Mouse (Mus musculus): ENCODE measurements around the gene Icosl. TPM values are rescaled to one million over a fixed set of nuclear protein-coding genes. Genes with fewer than 3 reads are reported as not detected.

The Icosl gene
- polyA plus RNA-seq, 1 experiment from 2014 or later = 0.94 TPM

- Histone ChIP-seq H3K9me3 (ENCODE audit: control insufficient read depth, low read length) (no peaks in the 10 kb centered on the region), H3K4me1 (ENCODE audit: control insufficient read depth, insufficient read depth, low read depth, low read length) (no peaks in the 10 kb centered on the region), H3K4me2 (ENCODE audit: low read length) (no peak overlapping the region), H3K27me3 (replicated peaks; ENCODE audit: control insufficient read depth, insufficient read depth, low read length) (no peaks in the 10 kb centered on the region), H3K27ac (ENCODE audit: low read depth, low read length) (no peak overlapping the region), H3K36me3 (ENCODE audit: control insufficient read depth, insufficient read depth, low read length) (no peaks in the 10 kb centered on the region), H3K4me3 (ENCODE audit: low read length) (no peak overlapping the region), H3K9ac (ENCODE audit: low read depth, low read length) (no peak overlapping the region)
- no peak for ATAC-seq
- 96% methylated on average over 6 of the region's 6 CpGs for WGBS
Measured at GRCm38 (mm10) chr10:78085711-78086110, 16.6 kb downstream of the Icosl start.

- Histone ChIP-seq H3K4me3 (ENCODE audit: low read length) (no peak overlapping the region), H3K9me3 (ENCODE audit: control insufficient read depth, low read length) (no peaks in the 10 kb centered on the region), H3K27me3 (replicated peaks; ENCODE audit: control insufficient read depth, insufficient read depth, low read length) (no peaks in the 10 kb centered on the region), H3K9ac (ENCODE audit: low read depth, low read length) (no peak overlapping the region), H3K4me2 (ENCODE audit: low read length) (no peak overlapping the region), H3K27ac (ENCODE audit: low read depth, low read length) (no peak overlapping the region), H3K36me3 (ENCODE audit: control insufficient read depth, insufficient read depth, low read length) (no peaks in the 10 kb centered on the region), H3K4me1 (ENCODE audit: control insufficient read depth, insufficient read depth, low read depth, low read length) (no peaks in the 10 kb centered on the region)
- WGBS = 82% methylated on average over 10 of the region's 10 CpGs
- ATAC-seq = no peak
Measured at GRCm38 (mm10) chr10:78086444-78087061, 17.5 kb downstream of the Icosl start.

DNA sequence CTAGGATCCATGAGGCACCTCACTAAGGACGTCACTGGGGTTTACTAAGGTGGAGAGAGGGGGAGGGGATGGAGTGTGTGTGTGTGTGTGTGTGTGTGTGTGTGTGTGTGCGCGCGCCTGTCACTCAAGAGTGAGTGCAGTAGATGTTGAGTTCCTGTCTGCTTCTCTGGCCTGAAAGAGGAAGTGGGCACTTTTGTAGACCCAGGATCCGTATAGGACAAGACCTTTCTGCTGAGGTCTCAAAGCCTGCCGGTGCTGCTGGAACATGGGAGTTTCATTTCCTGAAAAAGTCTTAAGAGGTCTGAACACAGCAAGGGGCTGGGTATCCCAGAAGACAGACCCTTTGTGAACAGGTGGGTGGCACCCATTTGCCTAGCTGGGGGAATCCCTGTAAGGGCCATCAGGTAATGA lies 18.0 kb downstream of the Icosl start:
- Histone ChIP-seq H3K4me3 (ENCODE audit: low read length) (no peak overlapping the region), H3K9ac (ENCODE audit: low read depth, low read length) (no peak overlapping the region), H3K4me2 (ENCODE audit: low read length) (no peak overlapping the region), H3K27ac (ENCODE audit: low read depth, low read length) (no peak overlapping the region), H3K9me3 (ENCODE audit: control insufficient read depth, low read length) (no peaks in the 10 kb centered on the region), H3K36me3 (ENCODE audit: control insufficient read depth, insufficient read depth, low read length) (no peaks in the 10 kb centered on the region), H3K27me3 (replicated peaks; ENCODE audit: control insufficient read depth, insufficient read depth, low read length) (no peaks in the 10 kb centered on the region), H3K4me1 (ENCODE audit: control insufficient read depth, insufficient read depth, low read depth, low read length) (no peaks in the 10 kb centered on the region)
- 82% methylated on average over 6 of the region's 6 CpGs for WGBS
- ATAC-seq = no peak

DNA sequence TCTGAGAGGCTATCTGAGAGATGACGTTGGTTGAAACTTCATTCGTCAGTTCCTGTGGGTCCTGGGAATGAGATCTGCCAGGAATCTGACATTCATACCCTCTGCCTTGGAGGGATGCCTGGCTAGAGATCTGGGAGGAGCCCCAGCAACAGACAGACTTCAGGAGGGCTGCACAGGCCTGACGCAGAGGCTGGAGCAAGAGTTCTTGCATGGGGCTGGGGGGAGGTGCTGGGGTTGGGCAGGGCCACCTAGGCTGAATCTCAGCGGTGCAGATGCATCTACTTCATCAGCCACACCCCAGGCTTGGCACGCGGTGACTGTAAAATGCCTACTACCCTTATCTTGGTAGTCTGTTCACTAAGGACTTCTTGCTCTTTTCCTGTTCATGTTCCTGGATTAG lies 21.1 kb downstream of the Icosl start:
- no peak overlapping the region for H3K27ac ChIP-seq (ENCODE audit: low read depth, low read length)
- no peak for ATAC-seq
- WGBS = 60% methylated on average over 6 of the region's 6 CpGs

DNA sequence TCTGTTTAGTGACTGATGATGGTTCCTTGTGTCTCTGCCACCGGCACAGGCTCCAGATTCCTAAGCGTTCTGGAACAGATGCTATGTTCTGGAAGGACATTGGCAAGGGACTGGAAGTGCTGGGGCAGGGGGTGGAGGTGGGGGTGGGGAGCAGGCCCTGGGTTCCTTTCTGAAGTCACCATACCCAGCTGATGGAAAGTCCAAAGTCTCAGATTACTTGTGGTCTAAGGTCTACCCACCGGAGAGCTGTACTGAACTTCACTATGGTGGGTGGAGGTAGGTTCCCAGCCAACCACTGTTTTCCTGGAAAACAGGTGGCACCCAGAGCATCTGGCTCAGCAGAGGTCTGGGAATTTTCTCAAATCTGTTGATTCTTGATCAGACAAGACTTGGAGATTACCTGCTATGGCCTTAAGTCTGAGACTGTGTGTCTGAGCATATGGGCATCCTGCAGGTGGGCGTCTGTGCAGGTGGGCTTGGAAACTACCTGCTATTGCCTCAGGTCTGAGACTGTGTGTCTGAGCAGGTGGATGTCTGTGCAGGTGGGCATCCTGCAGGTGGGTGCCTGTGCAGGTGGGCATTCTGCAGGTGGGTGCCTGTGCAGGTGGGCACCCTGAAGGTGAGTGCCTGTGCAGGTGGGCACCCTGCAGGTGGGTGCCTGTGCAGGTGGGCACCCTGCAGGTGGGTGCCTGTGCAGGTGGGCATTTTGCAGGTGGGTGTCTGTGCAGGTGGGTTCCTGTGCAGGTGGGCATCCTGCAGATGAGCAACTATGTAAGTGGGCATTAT lies 21.8 kb downstream of the Icosl start:
- Histone ChIP-seq H3K4me1 (ENCODE audit: control insufficient read depth, insufficient read depth, low read depth, low read length) (no peaks in the 10 kb centered on the region), H3K4me3 (ENCODE audit: low read length) (no peak overlapping the region), H3K27ac (ENCODE audit: low read depth, low read length) (no peak overlapping the region), H3K36me3 (ENCODE audit: control insufficient read depth, insufficient read depth, low read length) (no peaks in the 10 kb centered on the region), H3K4me2 (ENCODE audit: low read length) (no peak overlapping the region), H3K27me3 (replicated peaks; ENCODE audit: control insufficient read depth, insufficient read depth, low read length) (no peaks in the 10 kb centered on the region), H3K9me3 (ENCODE audit: control insufficient read depth, low read length) (no peaks in the 10 kb centered on the region), H3K9ac (ENCODE audit: low read depth, low read length) (no peak overlapping the region)
- ATAC-seq = no peak
- 90% methylated on average over 4 of the region's 4 CpGs for WGBS

More for the DNA sequence above, 21.1 kb downstream of the Icosl start:
- Histone ChIP-seq H3K4me3 (ENCODE audit: low read length) (no peak overlapping the region), H3K4me1 (ENCODE audit: control insufficient read depth, insufficient read depth, low read depth, low read length) (no peaks in the 10 kb centered on the region), H3K36me3 (ENCODE audit: control insufficient read depth, insufficient read depth, low read length) (no peaks in the 10 kb centered on the region), H3K9ac (ENCODE audit: low read depth, low read length) (no peak overlapping the region), H3K27me3 (replicated peaks; ENCODE audit: control insufficient read depth, insufficient read depth, low read length) (no peaks in the 10 kb centered on the region), H3K4me2 (ENCODE audit: low read length) (no peak overlapping the region), H3K9me3 (ENCODE audit: control insufficient read depth, low read length) (no peaks in the 10 kb centered on the region)

GRCm38 (mm10) chr10:78091865-78092724 lies 23.0 kb downstream of the Icosl start:
- H3K9ac ChIP-seq (ENCODE audit: low read depth, low read length) = no peak overlapping the region
- no peak for ATAC-seq
- no peak overlapping the region for H3K27ac ChIP-seq (ENCODE audit: low read depth, low read length)
- H3K9me3 ChIP-seq (ENCODE audit: control insufficient read depth, low read length) = no peaks in the 10 kb centered on the region
- H3K4me3 ChIP-seq (ENCODE audit: low read length) = no peak overlapping the region
- no peaks in the 10 kb centered on the region for H3K36me3 ChIP-seq (ENCODE audit: control insufficient read depth, insufficient read depth, low read length)
- 89% methylated on average over 23 of the region's 23 CpGs for WGBS
- H3K4me2 ChIP-seq (ENCODE audit: low read length) = no peak overlapping the region
- H3K4me1 ChIP-seq (ENCODE audit: control insufficient read depth, insufficient read depth, low read depth, low read length) = no peaks in the 10 kb centered on the region
- H3K27me3 ChIP-seq (replicated peaks; ENCODE audit: control insufficient read depth, insufficient read depth, low read length) = no peaks in the 10 kb centered on the region

DNA sequence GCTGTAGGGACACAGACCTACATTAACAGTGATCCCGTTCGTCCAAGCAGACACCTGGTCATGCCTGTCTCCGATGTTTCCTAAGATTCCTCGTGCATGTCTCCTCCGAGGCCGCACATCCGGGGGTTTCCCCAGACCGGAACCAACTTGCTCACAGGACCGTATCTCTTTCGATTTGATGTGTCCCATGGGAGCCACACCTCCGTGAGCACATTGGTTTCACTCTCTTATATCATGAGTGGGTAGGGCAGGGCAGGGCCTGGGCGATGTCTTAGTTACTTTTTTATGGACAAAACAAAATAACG lies 23.6 kb downstream of the Icosl start:
- Histone ChIP-seq H3K36me3 (ENCODE audit: control insufficient read depth, insufficient read depth, low read length) (no peaks in the 10 kb centered on the region), H3K9me3 (ENCODE audit: control insufficient read depth, low read length) (no peaks in the 10 kb centered on the region), H3K27me3 (replicated peaks; ENCODE audit: control insufficient read depth, insufficient read depth, low read length) (no peaks in the 10 kb centered on the region), H3K4me1 (ENCODE audit: control insufficient read depth, insufficient read depth, low read depth, low read length) (no peaks in the 10 kb centered on the region), H3K9ac (ENCODE audit: low read depth, low read length) (no peak overlapping the region), H3K4me3 (ENCODE audit: low read length) (no peak overlapping the region), H3K27ac (ENCODE audit: low read depth, low read length) (no peak overlapping the region), H3K4me2 (ENCODE audit: low read length) (no peak overlapping the region)
- 85% methylated on average over 13 of the region's 13 CpGs for WGBS
- no peak for ATAC-seq

- Histone ChIP-seq H3K9ac (ENCODE audit: low read depth, low read length) (no peak overlapping the region), H3K9me3 (ENCODE audit: control insufficient read depth, low read length) (no peaks in the 10 kb centered on the region), H3K27me3 (replicated peaks; ENCODE audit: control insufficient read depth, insufficient read depth, low read length) (no peaks in the 10 kb centered on the region), H3K27ac (ENCODE audit: low read depth, low read length) (no peak overlapping the region), H3K4me1 (ENCODE audit: control insufficient read depth, insufficient read depth, low read depth, low read length) (no peaks in the 10 kb centered on the region), H3K4me2 (ENCODE audit: low read length) (no peak overlapping the region), H3K4me3 (ENCODE audit: low read length) (no peak overlapping the region), H3K36me3 (ENCODE audit: control insufficient read depth, insufficient read depth, low read length) (no peaks in the 10 kb centered on the region)
- ATAC-seq = no peak
Measured at GRCm38 (mm10) chr10:78095221-78095620, 26.1 kb downstream of the Icosl start.
